Mouse (Mus musculus): Measurements from ENCODE around the gene Fam240b. TPM values are rescaled to one million over a fixed set of nuclear protein-coding genes. Genes with fewer than 3 reads are reported as not detected.
A peak's percentile ranks its signal among the peaks of the same experiment; 100 is the strongest.

Gene Fam240b
- polyA plus RNA-seq, 1 experiment from 2014 or later: 0.14 TPM

GRCm38 (mm10) chr13:64445254-64445920 lies 52.2 kb downstream of the Fam240b start:
- H3K4me3 ChIP-seq (ENCODE audit: low read length): no peak overlapping the region
- H3K9me3 ChIP-seq (ENCODE audit: low read length): no peaks in the 10 kb centered on the region
- peaks cover 4% of the 10 kb centered on the region; the same call in 1 of the 2 replicates for H3K27me3 ChIP-seq (ENCODE audit: insufficient read depth, low read length)
- ATAC-seq (ENCODE audit: low FRiP score, low TSS enrichment): no peak
- H3K27ac ChIP-seq (ENCODE audit: low read length): no peak overlapping the region
- no peaks in the 10 kb centered on the region for H3K36me3 ChIP-seq (ENCODE audit: insufficient read depth, low read length)
- no peak overlapping the region for H3K9ac ChIP-seq (replicated peaks; ENCODE audit: low read length)
- H3K4me1 ChIP-seq (ENCODE audit: insufficient read depth, low read length): no peaks in the 10 kb centered on the region
- H3K4me2 ChIP-seq (replicated peaks; ENCODE audit: low read depth, low read length): no peak overlapping the region
- 68% methylated on average over 9 of the region's 9 CpGs for WGBS

DNA sequence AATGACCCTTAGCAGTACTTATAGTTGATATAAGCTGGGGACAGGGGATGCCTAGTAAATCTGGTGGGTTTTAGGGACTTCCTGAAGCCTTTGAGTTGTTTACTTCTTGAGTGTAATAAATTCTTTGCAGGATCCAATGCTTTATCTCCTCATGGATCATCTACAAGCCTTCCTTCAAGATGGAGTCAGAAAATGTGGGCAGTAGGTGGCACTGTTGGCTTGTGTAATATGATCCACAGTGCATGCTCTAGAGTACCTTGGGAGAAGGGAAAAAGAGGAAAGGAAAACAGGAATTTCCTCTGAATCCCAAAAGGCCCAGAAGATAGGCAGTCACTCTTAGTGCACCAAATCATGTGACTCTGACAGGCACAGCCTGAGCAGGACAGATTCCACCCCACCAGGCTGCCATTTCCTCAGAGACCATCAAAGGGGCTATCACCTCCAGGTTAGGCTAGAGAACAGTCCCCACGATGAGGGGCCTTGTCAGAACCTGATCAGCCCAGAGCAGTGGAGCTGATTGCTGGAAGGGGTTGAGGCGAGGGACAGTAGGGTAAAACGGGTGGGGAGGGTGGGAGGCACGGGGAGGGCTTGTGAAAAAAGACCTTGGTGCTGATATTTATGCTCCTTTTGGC lies 54.2 kb downstream of the Fam240b start:
- Histone ChIP-seq H3K27ac (ENCODE audit: low read length) (no peak overlapping the region), H3K9me3 (ENCODE audit: low read length) (no peaks in the 10 kb centered on the region), H3K27me3 (ENCODE audit: insufficient read depth, low read length) (peaks cover 4% of the 10 kb centered on the region; the same call in 1 of the 2 replicates), H3K4me3 (ENCODE audit: low read length) (no peak overlapping the region), H3K4me2 (replicated peaks; ENCODE audit: low read depth, low read length) (no peak overlapping the region), H3K9ac (replicated peaks; ENCODE audit: low read length) (no peak overlapping the region), H3K4me1 (ENCODE audit: insufficient read depth, low read length) (no peaks in the 10 kb centered on the region), H3K36me3 (ENCODE audit: insufficient read depth, low read length) (no peaks in the 10 kb centered on the region)
- 62% methylated on average over 4 of the region's 4 CpGs for WGBS
- peak; percentile 46 for ATAC-seq (ENCODE audit: low FRiP score, low TSS enrichment)

- 0 out of 2 replicates have a peak, but pooled peaks cover 2% of the 10 kb centered on the region for H3K36me3 ChIP-seq (ENCODE audit: insufficient read depth, low read length)
- 70% methylated on average over 4 of the region's 4 CpGs for WGBS
- H3K27ac ChIP-seq (ENCODE audit: low read length): no peak overlapping the region
- no peaks in the 10 kb centered on the region for H3K27me3 ChIP-seq (ENCODE audit: insufficient read depth, low read length)
- H3K9me3 ChIP-seq (ENCODE audit: low read length): no peaks in the 10 kb centered on the region
- no peak overlapping the region for H3K4me2 ChIP-seq (replicated peaks; ENCODE audit: low read depth, low read length)
- H3K4me1 ChIP-seq (ENCODE audit: insufficient read depth, low read length): no peaks in the 10 kb centered on the region
- no peak overlapping the region for H3K9ac ChIP-seq (replicated peaks; ENCODE audit: low read length)
- H3K4me3 ChIP-seq (ENCODE audit: low read length): no peak overlapping the region
- ATAC-seq (ENCODE audit: low FRiP score, low TSS enrichment): no peak
Measured at GRCm38 (mm10) chr13:64440592-64440991, 57.0 kb downstream of the Fam240b start.

DNA sequence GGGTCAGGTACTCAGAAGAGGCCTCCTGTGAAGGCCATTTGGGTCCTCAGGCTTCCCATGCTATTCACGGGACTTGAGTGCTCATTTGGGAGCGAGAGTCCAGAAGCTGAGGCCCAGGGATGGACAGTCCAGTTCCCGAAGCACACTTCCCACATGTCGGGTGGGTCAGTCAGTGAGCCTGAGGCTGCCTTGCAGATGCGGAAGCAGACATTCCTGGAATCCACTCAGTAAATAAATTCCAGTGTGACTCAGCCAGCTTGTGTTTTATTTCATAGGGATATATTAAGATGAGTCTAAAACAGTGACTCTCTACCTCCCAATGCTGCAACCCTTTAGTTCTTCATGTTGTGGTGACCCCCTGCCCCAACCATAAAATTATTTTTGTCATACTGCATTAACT lies 58.1 kb downstream of the Fam240b start:
- Histone ChIP-seq H3K9me3 (ENCODE audit: low read length) (no peaks in the 10 kb centered on the region), H3K36me3 (ENCODE audit: insufficient read depth, low read length) (0 out of 2 replicates have a peak, but pooled peaks cover 2% of the 10 kb centered on the region), H3K27ac (ENCODE audit: low read length) (no peak overlapping the region), H3K27me3 (ENCODE audit: insufficient read depth, low read length) (no peaks in the 10 kb centered on the region), H3K9ac (replicated peaks; ENCODE audit: low read length) (no peak overlapping the region), H3K4me3 (ENCODE audit: low read length) (no peak overlapping the region), H3K4me2 (replicated peaks; ENCODE audit: low read depth, low read length) (no peak overlapping the region), H3K4me1 (ENCODE audit: insufficient read depth, low read length) (no peaks in the 10 kb centered on the region)
- ATAC-seq (ENCODE audit: low FRiP score, low TSS enrichment): no peak
- WGBS: 75% methylated on average over 5 of the region's 5 CpGs

DNA sequence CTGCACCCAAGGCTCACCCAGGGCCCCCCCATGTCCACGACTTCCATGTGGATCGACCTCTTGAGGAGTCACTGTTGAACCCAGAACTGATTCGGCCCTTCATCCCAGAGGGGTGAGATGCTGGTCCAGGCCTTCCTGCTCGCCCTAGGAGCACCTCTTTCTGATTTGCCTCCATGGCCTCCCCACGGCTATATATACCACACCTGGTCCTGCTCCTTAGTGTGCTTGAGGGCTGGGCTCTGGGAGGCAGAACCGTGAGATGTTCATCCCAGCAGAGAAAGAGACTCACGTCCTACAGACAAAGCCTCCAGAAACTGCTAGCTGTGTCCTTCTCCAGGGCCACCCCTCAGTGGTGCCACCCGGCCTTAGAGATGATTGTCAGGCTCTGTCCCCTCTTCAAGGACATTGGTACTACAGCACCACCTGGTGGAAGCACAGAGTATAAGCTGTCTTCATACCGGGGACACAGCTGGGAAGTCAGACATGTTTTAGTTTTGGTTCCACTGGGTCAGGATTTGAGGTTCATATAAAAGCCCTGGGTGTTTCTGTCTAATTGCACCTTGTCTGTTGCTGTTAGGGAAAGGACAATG lies 58.6 kb downstream of the Fam240b start:
- H3K4me3 ChIP-seq (ENCODE audit: low read length): no peak overlapping the region
- no peaks in the 10 kb centered on the region for H3K9me3 ChIP-seq (ENCODE audit: low read length)
- no peaks in the 10 kb centered on the region for H3K4me1 ChIP-seq (ENCODE audit: insufficient read depth, low read length)
- 54% methylated on average over 9 of the region's 9 CpGs for WGBS
- no peak overlapping the region for H3K27ac ChIP-seq (ENCODE audit: low read length)
- H3K4me2 ChIP-seq (replicated peaks; ENCODE audit: low read depth, low read length): no peak overlapping the region
- 0 out of 2 replicates have a peak, but pooled peaks cover 2% of the 10 kb centered on the region for H3K36me3 ChIP-seq (ENCODE audit: insufficient read depth, low read length)
- H3K27me3 ChIP-seq (ENCODE audit: insufficient read depth, low read length): no peaks in the 10 kb centered on the region
- ATAC-seq (ENCODE audit: low FRiP score, low TSS enrichment): peak; percentile 28
- H3K9ac ChIP-seq (replicated peaks; ENCODE audit: low read length): no peak overlapping the region

- WGBS: 59% methylated on average over 7 of the region's 7 CpGs
- Histone ChIP-seq H3K36me3 (ENCODE audit: insufficient read depth, low read length) (0 out of 2 replicates have a peak, but pooled peaks cover 2% of the 10 kb centered on the region), H3K4me3 (ENCODE audit: low read length) (no peak overlapping the region), H3K27me3 (ENCODE audit: insufficient read depth, low read length) (no peaks in the 10 kb centered on the region), H3K27ac (ENCODE audit: low read length) (no peak overlapping the region), H3K9ac (replicated peaks; ENCODE audit: low read length) (no peak overlapping the region), H3K4me1 (ENCODE audit: insufficient read depth, low read length) (peaks cover 6% of the 10 kb centered on the region), H3K9me3 (ENCODE audit: low read length) (no peaks in the 10 kb centered on the region), H3K4me2 (replicated peaks; ENCODE audit: low read depth, low read length) (no peak overlapping the region)
- no peak for ATAC-seq (ENCODE audit: low FRiP score, low TSS enrichment)
Measured at GRCm38 (mm10) chr13:64437801-64438200, 59.8 kb downstream of the Fam240b start.

DNA sequence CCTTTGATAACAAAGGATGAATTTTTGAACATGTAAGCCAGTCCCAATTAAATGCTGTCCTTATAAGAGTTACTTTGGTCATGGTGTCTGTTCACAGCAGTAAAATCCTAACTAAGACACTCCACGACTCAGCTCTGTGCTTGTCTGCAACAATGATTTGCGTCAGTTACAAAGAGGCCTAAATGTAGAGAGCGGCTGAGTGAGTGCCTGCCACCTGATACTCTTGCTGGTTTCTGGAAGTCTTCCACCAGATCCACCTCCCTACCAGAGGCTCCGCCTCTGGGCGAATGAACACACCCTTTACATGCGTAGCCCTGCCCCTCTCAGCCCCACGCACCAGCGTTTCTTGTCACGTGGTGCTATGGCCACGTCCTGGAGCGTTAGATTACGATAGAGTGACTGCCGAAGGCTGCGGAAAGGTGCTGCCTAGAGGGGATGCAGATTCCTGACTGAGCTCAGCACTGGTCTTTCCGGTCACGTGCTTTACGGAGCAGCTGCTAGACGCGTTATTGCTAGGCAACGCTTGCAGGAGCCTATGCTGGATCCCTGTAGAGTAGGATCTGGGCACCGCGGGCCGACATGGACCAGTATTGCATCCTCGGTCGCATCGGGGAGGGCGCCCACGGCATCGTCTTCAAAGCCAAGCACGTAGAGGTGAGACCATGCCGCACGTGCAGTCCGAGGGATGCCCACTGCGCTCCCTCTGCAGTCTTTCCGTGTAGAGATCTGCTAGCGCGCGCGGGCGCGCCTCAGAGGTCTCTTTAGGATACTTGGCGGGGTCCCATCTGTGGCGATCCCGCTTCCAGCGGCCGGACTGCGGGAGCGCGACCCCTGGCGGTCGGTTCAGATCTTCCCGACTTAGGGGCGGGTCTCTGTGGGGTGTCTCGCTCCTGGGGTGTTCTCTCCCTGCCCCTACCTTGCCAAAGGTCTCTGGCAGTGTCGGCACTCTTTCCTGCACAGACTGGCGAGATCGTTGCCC lies 65.3 kb downstream of the Fam240b start, which contains the start of gene Cdk20:
Gene Cdk20 (plus strand): TSS at position 298 of the 979 bp plus-strand sequence.
- peak within 1 kb of the TSS; percentile 94 for H3K27ac ChIP-seq (ENCODE audit: low read length)
- no peaks in the 10 kb centered on the region for H3K9me3 ChIP-seq (ENCODE audit: low read length)
- H3K4me1 ChIP-seq (ENCODE audit: insufficient read depth, low read length): peaks cover 13% of the 10 kb centered on the region
- no peaks in the 10 kb centered on the region for H3K27me3 ChIP-seq (ENCODE audit: insufficient read depth, low read length)
- peak within 1 kb of the TSS; percentile 75 for H3K4me3 ChIP-seq (ENCODE audit: low read length)
- H3K4me2 ChIP-seq (replicated peaks; ENCODE audit: low read depth, low read length): peak within 1 kb of the TSS; percentile 78
- under 1% methylated on average over 57 of the region's 57 CpGs for WGBS
- H3K9ac ChIP-seq (replicated peaks; ENCODE audit: low read length): peak within 1 kb of the TSS; percentile 72
- no peaks in the 10 kb centered on the region for H3K36me3 ChIP-seq (ENCODE audit: insufficient read depth, low read length)
- ATAC-seq (ENCODE audit: low FRiP score, low TSS enrichment): peak; percentile 99
